Mouse (Mus musculus) CH12.LX (cell line): Measurements from ENCODE around the gene Etv6. TPM values are rescaled to one million over a fixed set of nuclear protein-coding genes. Genes with fewer than 3 reads are reported as not detected.

Experiments used
- DNase-seq: peaks from one replicate; pipeline ENCODE4 v3.0.0-alpha.2; 2013; ENCODE audit errors: extremely low read depth
- H3K27ac ChIP-seq: 2 replicates; pipeline ENCODE4 v1.5.1; 2012; ENCODE audit warnings: low read depth, mild to moderate bottlenecking, control low read depth, moderate library complexity; ENCODE audit not compliant: insufficient read depth
- H3K27me3 ChIP-seq: replicated peaks from 2 replicates; pipeline ENCODE3; 2012; ENCODE audit warnings: inconsistent platforms
- H3K36me3 ChIP-seq, 2 experiments: replicated peaks in 1 of 2; 2 replicates each; pipeline versions ENCODE3 to v1.6.1; 2012; ENCODE audit warnings: inconsistent platforms in 1 of 2, low read length in 1 of 2, mild to moderate bottlenecking in 1 of 2, mixed read lengths in 1 of 2, moderate library complexity in 1 of 2; ENCODE audit not compliant: control insufficient read depth in 1 of 2, insufficient read depth in 1 of 2
- H3K4me1 ChIP-seq, 2 experiments: 2 replicates each; pipeline ENCODE4 v1.6.1; 2012; ENCODE audit warnings: inconsistent platforms in 1 of 2, moderate library complexity in 1 of 2; ENCODE audit not compliant: insufficient read depth in 2 of 2, control insufficient read depth in 1 of 2
- H3K4me2 ChIP-seq: 2 replicates; pipeline ENCODE4 v1.6.1; 2012; ENCODE audit warnings: low read depth, mild to moderate bottlenecking, control low read depth; ENCODE audit not compliant: poor library complexity, insufficient read depth, severe bottlenecking
- H3K4me3 ChIP-seq, 3 experiments: fragments of 150-350 bp in 1 of 3; sonication (generic) in 1 of 3; replicated peaks in 1 of 3; 2 replicates each; pipeline versions ENCODE3 to v1.5.1; 2011 to 2012; ENCODE audit warnings: low read depth in 2 of 3, low read length in 2 of 3, mild to moderate bottlenecking in 2 of 3, moderate library complexity in 2 of 3, control low read depth in 1 of 3, improper control_type of control experiment in 1 of 3, inconsistent platforms in 1 of 3, mixed read lengths in 1 of 3; ENCODE audit not compliant: poor library complexity in 1 of 3
- H3K79me2 ChIP-seq: replicated peaks from 2 replicates; pipeline ENCODE4 v1.6.1; 2012; ENCODE audit warnings: mild to moderate bottlenecking, moderate library complexity; ENCODE audit not compliant: control insufficient read depth, poor library complexity, insufficient read depth, severe bottlenecking; ENCODE audit errors: extremely low read depth
- H3K9ac ChIP-seq: 2 replicates; pipeline ENCODE4 v1.6.1; 2012; ENCODE audit warnings: low read depth, mild to moderate bottlenecking, control low read depth, moderate library complexity; ENCODE audit not compliant: insufficient read depth
- H3K9me3 ChIP-seq: replicated peaks from 2 replicates; pipeline ENCODE3; 2012; ENCODE audit warnings: low read length, inconsistent platforms, mixed read lengths
- CHD1 ChIP-seq: IDR thresholded peaks from 2 replicates; pipeline ENCODE4 v1.6.1; 2012; ENCODE audit warnings: low read depth, low read length, improper control_type of control experiment, inconsistent platforms
- CTCF ChIP-seq, 2 experiments: IDR thresholded peaks in 1 of 2; conservative IDR thresholded peaks in 1 of 2; 2 replicates each; pipeline ENCODE4 v1.5.1; 2011 to 2012; ENCODE audit warnings: low read depth in 2 of 2, low read length in 2 of 2, improper control_type of control experiment in 1 of 2, inconsistent platforms in 1 of 2, mild to moderate bottlenecking in 1 of 2, moderate library complexity in 1 of 2
- ELF1 ChIP-seq: IDR thresholded peaks from 2 replicates; pipeline ENCODE4 v1.6.1; 2014; ENCODE audit warnings: low read depth, mild to moderate bottlenecking, inconsistent platforms, low read length, improper control_type of control experiment
- KAT2A ChIP-seq: IDR thresholded peaks from 2 replicates; pipeline ENCODE4 v1.6.1; 2012; ENCODE audit warnings: low read length, improper control_type of control experiment, inconsistent platforms; ENCODE audit not compliant: insufficient replicate concordance
- MAX ChIP-seq: IDR thresholded peaks from 2 replicates; pipeline ENCODE4 v1.6.1; 2011; ENCODE audit warnings: low read length, improper control_type of control experiment
- TCF12 ChIP-seq: IDR thresholded peaks from 2 replicates; pipeline ENCODE4 v1.6.1; 2014; ENCODE audit warnings: low read depth, mild to moderate bottlenecking, inconsistent platforms, low read length, improper control_type of control experiment
- ZC3H11A ChIP-seq: IDR thresholded peaks from 2 replicates; pipeline ENCODE4 v1.6.1; 2012; ENCODE audit warnings: low read depth, mild to moderate bottlenecking, inconsistent platforms, low read length, improper control_type of control experiment
- ZNF384 ChIP-seq: IDR thresholded peaks from 2 replicates; pipeline ENCODE4 v1.6.1; 2012; ENCODE audit warnings: low read depth, low read length, improper control_type of control experiment, inconsistent platforms
- dilution Hi-C: fragments of 300-500 bp; cut with MboI; formaldehyde crosslinking; loops from 2 replicates; pipeline ENCODE4 v1.14.3; 2020; ENCODE audit warnings: low sequenced_read_pairs; ENCODE audit not compliant: extremely low pct_unique_long_range_greater_than_20kb, extremely low pct_ligation_motif_present
- in situ Hi-C: fragments of 300-500 bp; cut with MboI; formaldehyde crosslinking; loops from 3 replicates; pipeline ENCODE4 v1.14.3; 2019; ENCODE audit warnings: low sequenced_read_pairs, low pct_ligation_motif_present, low pct_unique_long_range_greater_than_20kb, mixed read lengths
- polyA plus RNA-seq: library from polyadenylated mRNA; unstranded; fragments of >175 nt; gene quantifications from 2 replicates; pipeline ENCODE4 v1.2.1, GENCODE M21; 2012; ENCODE audit warnings: low read depth; ENCODE audit not compliant: insufficient read length
- total RNA-seq, 2 experiments: library from RNA; depleted of rRNA; stranded (reverse); fragments of 300-350 nt in 1 of 2; fragments of >200 nt in 1 of 2; gene quantifications; 2 replicates each; pipeline ENCODE4 v1.2.3; 2012 to 2014

Gene Etv6
- total and polyA plus RNA-seq, 3 experiments: 7.6 to 29.5 (median 10.1) TPM

- in situ Hi-C loops (no loop called here), dilution Hi-C loops (no loop called here)
- H3K4me3 ChIP-seq: no peak overlapping the region
- H3K9ac ChIP-seq: no peak overlapping the region
- no peaks in the 10 kb centered on the region for H3K36me3 ChIP-seq
- no peak for TF ChIP-seq CTCF (conservative IDR thresholded peaks at IDR 0.05 in 1 of 2, IDR thresholded peaks at IDR 0.05 in 1 of 2; ENCODE audit: low read depth in 2 of 2, low read length in 2 of 2)
- TF ChIP-seq KAT2A: no peak
- TF ChIP-seq ZC3H11A: no peak
- TF ChIP-seq MAX: no peak
- no peak for TF ChIP-seq TCF12
- no peak for TF ChIP-seq CHD1
- TF ChIP-seq ELF1: no peak
- TF ChIP-seq ZNF384: no peak
- no peaks in the 10 kb centered on the region for H3K27me3 ChIP-seq
- H3K4me1 ChIP-seq: no peaks in the 10 kb centered on the region
- no peak overlapping the region for H3K27ac ChIP-seq
- no peak for DNase-seq
- H3K79me2 ChIP-seq: no peaks in the 10 kb centered on the region
- H3K4me2 ChIP-seq: no peak overlapping the region
- no peaks in the 10 kb centered on the region for H3K9me3 ChIP-seq
Observed at GRCm38 (mm10) chr6:134317371-134317770, 281.9 kb downstream of the Etv6 start.

Other genes with a start within 250 kb of the Etv6 start
- not detected in 2 replicates for gene Kap, start 181.9 kb upstream of the Etv6 start, total RNA-seq (2012; rRNA removed)
- not detected in 2 replicates for gene Kap, start 181.9 kb upstream of the Etv6 start, total RNA-seq (2014; rRNA removed)
- gene Kap, start 181.9 kb upstream of the Etv6 start, polyA plus RNA-seq: not detected in 2 replicates